Mouse (Mus musculus) limb, embryonic 13.5 days (tissue): ENCODE measurements at regions not wholly inside any gene's neighbourhood (a gene's known extent, or its start where the extent isn't known, plus 50 kb on each side); places are given as distances from the start of the nearest gene placed in this dataset.

Source experiments
- ATAC-seq: fragments of 200-750 bp; cut with Nextera tagmentation; 2 replicates; pipeline ENCODE4 v1.8.0; 2017; ENCODE audit warnings: low read depth, moderate number of reproducible peaks, moderate TSS enrichment; ENCODE audit not compliant: low FRiP score
- H3K27ac ChIP-seq: fragments of 300-500 bp; sonication (generic); 2 replicates; pipeline ENCODE4 v1.5.1; 2015; ENCODE audit warnings: inconsistent platforms, mild to moderate bottlenecking, moderate library complexity
- H3K27me3 ChIP-seq: fragments of 300-500 bp; sonication (generic); 2 replicates; pipeline ENCODE4 v1.6.1; 2015; ENCODE audit warnings: mild to moderate bottlenecking, inconsistent platforms
- H3K36me3 ChIP-seq: fragments of 300-500 bp; sonication (generic); 2 replicates; pipeline ENCODE4 v1.6.1; 2015; ENCODE audit warnings: inconsistent platforms, mild to moderate bottlenecking, moderate library complexity
- H3K4me1 ChIP-seq: fragments of 300-500 bp; sonication (generic); 2 replicates; pipeline ENCODE4 v1.6.1; 2015; ENCODE audit warnings: inconsistent platforms
- H3K4me2 ChIP-seq: fragments of 300-500 bp; sonication (generic); replicated peaks from 2 replicates; pipeline ENCODE4 v1.6.1; 2015; ENCODE audit warnings: inconsistent platforms, mild to moderate bottlenecking, moderate library complexity
- H3K4me3 ChIP-seq: fragments of 300-500 bp; sonication (generic); 2 replicates; pipeline ENCODE4 v1.5.1; 2015; ENCODE audit warnings: moderate library complexity, mild to moderate bottlenecking, inconsistent platforms
- H3K9ac ChIP-seq: fragments of 300-500 bp; sonication (generic); 2 replicates; pipeline ENCODE4 v1.6.1; 2015; ENCODE audit warnings: mild to moderate bottlenecking, inconsistent platforms
- H3K9me3 ChIP-seq: fragments of 300-500 bp; sonication (generic); 2 replicates; pipeline ENCODE4 v1.6.1; 2016; ENCODE audit warnings: inconsistent platforms
- WGBS: fragments of 180-500 bp; shearing (Covaris S2); methylation state at CpG from one replicate; pipeline ENCODE4 v1.1.7; 2015; 5-methylcytosine and 5-hydroxymethylcytosine counted together

GRCm38 (mm10) chr7:111319917-111320316, 237.1 kb upstream of the Eif4g2 start:
- no peaks in the 10 kb centered on the region for H3K36me3 ChIP-seq
- H3K9me3 ChIP-seq: no peaks in the 10 kb centered on the region
- H3K27me3 ChIP-seq: no peaks in the 10 kb centered on the region
- no peak for ATAC-seq
- 61% methylated on average over 1 of the region's 1 CpGs for WGBS
- no peak overlapping the region for H3K4me3 ChIP-seq
- no peaks in the 10 kb centered on the region; the same call in 1 of the 2 replicates for H3K4me1 ChIP-seq
- no peak overlapping the region for H3K9ac ChIP-seq
- H3K4me2 ChIP-seq: no peak overlapping the region
- no peak overlapping the region for H3K27ac ChIP-seq

GRCm38 (mm10) chr7:111316479-111316990, 233.7 kb upstream of the Eif4g2 start:
- Histone ChIP-seq H3K9me3 (peaks cover 5% of the 10 kb centered on the region), H3K4me2 (no peak overlapping the region), H3K4me1 (no peaks in the 10 kb centered on the region; the same call in 1 of the 2 replicates), H3K27ac (no peak overlapping the region), H3K27me3 (no peaks in the 10 kb centered on the region), H3K9ac (no peak overlapping the region), H3K36me3 (no peaks in the 10 kb centered on the region), H3K4me3 (no peak overlapping the region)
- 70% methylated on average over 2 of the region's 2 CpGs for WGBS
- no peak for ATAC-seq

DNA sequence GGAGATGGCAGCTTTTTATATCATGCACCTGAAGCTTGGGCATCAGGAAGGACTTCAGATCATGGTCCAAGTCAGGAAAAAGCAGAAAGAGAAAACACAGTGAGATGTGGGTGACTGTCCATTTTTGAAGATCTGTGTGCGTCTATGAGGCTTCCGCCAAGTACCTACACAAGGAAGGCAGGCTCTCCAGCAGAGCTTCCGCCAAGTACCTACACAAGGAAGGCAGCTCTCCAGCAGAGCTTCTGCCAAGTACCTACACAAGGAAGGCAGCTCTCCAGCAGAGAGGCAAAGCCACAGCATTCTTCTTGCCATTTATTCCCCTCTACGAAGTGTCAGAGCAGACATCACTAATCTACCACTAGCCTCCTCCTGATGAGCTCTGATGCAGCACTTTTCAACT, 231.1 kb upstream of the Eif4g2 start:
- H3K4me1 ChIP-seq: no peaks in the 10 kb centered on the region
- H3K27ac ChIP-seq: no peak overlapping the region
- no peak overlapping the region for H3K4me2 ChIP-seq
- H3K9me3 ChIP-seq: peaks cover 12% of the 10 kb centered on the region
- no peaks in the 10 kb centered on the region for H3K36me3 ChIP-seq
- no peak overlapping the region for H3K9ac ChIP-seq
- H3K4me3 ChIP-seq: no peak overlapping the region
- ATAC-seq: no peak
- no peaks in the 10 kb centered on the region for H3K27me3 ChIP-seq
- WGBS: 90% methylated on average over 4 of the region's 4 CpGs

DNA sequence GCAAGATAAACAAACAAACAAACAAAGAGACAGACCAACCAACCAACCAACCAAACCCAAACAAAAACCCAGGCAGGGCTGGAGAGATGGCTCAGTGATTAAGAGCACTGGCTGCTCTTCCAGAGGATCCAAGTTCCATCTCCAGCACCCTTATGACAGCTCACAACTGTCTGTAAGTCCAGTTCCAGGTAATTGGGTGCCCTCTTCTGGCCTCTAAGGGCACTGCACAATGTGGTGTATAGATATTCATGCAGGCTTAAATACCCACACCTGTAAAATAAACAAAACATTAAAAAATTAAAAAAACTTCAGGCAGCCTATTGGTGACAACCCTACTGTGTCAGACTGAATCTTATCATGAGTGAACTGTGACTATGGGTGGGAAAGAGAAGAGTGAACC, 222.4 kb upstream of the Eif4g2 start:
- no peak overlapping the region for H3K9ac ChIP-seq
- no peak for ATAC-seq
- H3K36me3 ChIP-seq: no peaks in the 10 kb centered on the region
- H3K4me2 ChIP-seq: no peak overlapping the region
- no peak overlapping the region for H3K27ac ChIP-seq
- no peaks in the 10 kb centered on the region for H3K9me3 ChIP-seq
- H3K4me1 ChIP-seq: no peaks in the 10 kb centered on the region
- no peaks in the 10 kb centered on the region for H3K27me3 ChIP-seq
- H3K4me3 ChIP-seq: no peak overlapping the region

DNA sequence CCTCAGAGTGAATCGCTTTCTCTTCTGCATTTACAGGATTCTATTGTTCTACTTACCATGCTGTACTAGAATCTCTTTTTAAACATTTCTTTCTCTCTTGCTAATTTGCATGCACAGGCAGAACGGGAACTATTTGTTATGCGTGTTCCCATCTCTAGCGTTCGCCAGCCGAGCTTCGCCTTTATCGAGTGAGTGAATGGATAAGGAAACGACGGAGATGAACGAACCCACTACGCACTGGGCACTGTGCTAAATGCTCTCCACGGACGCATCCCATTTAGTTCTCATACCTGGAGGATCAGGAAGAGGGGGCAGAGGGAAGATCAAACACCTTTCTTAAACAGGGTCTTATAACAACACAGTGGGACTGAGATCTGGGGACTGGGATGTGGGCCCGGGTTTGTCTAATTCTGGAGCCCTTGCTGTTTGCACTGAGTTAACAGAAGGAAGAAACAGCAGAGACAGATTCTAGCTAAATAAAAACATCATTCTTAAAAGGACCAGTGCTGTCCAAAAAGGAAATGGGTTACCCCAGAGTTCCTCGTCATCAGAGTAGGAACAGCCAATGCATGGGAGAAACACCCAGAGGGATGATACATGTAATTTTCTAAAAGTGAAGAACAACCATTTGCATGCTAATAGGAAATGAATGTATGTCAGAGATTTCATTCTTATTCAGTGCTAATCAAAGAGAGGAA, 219.1 kb upstream of the Eif4g2 start:
- 87% methylated on average over 16 of the region's 16 CpGs for WGBS

GRCm38 (mm10) chr7:111297174-111297902, 214.5 kb upstream of the Eif4g2 start:
- Histone ChIP-seq H3K4me3 (no peak overlapping the region), H3K9me3 (no peaks in the 10 kb centered on the region), H3K27me3 (no peaks in the 10 kb centered on the region), H3K4me2 (no peak overlapping the region), H3K27ac (no peak overlapping the region), H3K36me3 (no peaks in the 10 kb centered on the region), H3K4me1 (no peaks in the 10 kb centered on the region), H3K9ac (no peak overlapping the region)
- no peak for ATAC-seq
- WGBS: 82% methylated on average over 9 of the region's 9 CpGs

More for the DNA sequence above, 219.1 kb upstream of the Eif4g2 start:
- no peak for ATAC-seq
- Histone ChIP-seq H3K9ac (no peak overlapping the region), H3K36me3 (no peaks in the 10 kb centered on the region), H3K4me2 (no peak overlapping the region), H3K27me3 (no peaks in the 10 kb centered on the region), H3K4me3 (no peak overlapping the region), H3K4me1 (no peaks in the 10 kb centered on the region), H3K9me3 (no peaks in the 10 kb centered on the region), H3K27ac (no peak overlapping the region)

DNA sequence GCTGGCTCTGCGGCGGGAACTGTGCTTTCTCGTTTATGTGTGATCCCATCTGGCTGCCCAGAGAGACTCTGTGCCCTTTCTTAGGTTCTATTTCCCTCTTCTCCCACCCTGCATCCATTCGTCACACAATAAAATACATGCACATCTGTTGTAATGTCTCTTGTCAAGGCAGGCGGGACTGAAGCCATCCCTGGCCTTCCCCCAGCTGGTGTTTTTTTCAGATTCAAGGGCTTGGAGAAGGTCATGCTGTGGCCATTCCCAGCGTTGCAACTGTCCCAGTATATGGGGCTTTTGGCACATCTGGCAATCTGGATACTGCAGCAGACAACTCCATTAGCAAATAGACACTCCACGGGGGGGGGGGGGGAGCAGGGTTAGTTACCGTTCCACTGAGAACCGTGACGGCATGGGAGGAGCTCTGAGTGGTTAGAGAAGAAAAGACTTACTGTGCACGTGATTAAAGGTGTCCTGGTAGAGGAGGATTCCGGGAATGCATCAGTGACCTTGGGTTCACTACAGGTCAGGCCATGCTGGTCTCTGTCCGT, 200.7 kb upstream of the Eif4g2 start:
- Histone ChIP-seq H3K4me1 (0 out of 2 replicates have a peak, but pooled peaks cover 6% of the 10 kb centered on the region), H3K36me3 (no peaks in the 10 kb centered on the region), H3K4me3 (no peak overlapping the region), H3K4me2 (no peak overlapping the region), H3K9me3 (no peaks in the 10 kb centered on the region), H3K27me3 (peaks cover 4% of the 10 kb centered on the region; the same call in 1 of the 2 replicates), H3K27ac (no peak overlapping the region), H3K9ac (no peak overlapping the region)
- 47% methylated on average over 13 of the region's 13 CpGs for WGBS
- ATAC-seq: peak; percentile 15; the same call in 1 of the 2 replicates

GRCm38 (mm10) chr7:111282314-111282713, 199.5 kb upstream of the Eif4g2 start:
- WGBS: 32% methylated on average over 8 of the region's 8 CpGs
- no peaks in the 10 kb centered on the region for H3K9me3 ChIP-seq
- no peaks in the 10 kb centered on the region for H3K36me3 ChIP-seq
- no peak overlapping the region for H3K4me3 ChIP-seq
- ATAC-seq: no peak
- 0 out of 2 replicates have a peak, but pooled peaks cover 6% of the 10 kb centered on the region for H3K4me1 ChIP-seq
- peaks cover 4% of the 10 kb centered on the region; the same call in 1 of the 2 replicates for H3K27me3 ChIP-seq
- H3K4me2 ChIP-seq: no peak overlapping the region
- no peak overlapping the region for H3K27ac ChIP-seq
- H3K9ac ChIP-seq: no peak overlapping the region

DNA sequence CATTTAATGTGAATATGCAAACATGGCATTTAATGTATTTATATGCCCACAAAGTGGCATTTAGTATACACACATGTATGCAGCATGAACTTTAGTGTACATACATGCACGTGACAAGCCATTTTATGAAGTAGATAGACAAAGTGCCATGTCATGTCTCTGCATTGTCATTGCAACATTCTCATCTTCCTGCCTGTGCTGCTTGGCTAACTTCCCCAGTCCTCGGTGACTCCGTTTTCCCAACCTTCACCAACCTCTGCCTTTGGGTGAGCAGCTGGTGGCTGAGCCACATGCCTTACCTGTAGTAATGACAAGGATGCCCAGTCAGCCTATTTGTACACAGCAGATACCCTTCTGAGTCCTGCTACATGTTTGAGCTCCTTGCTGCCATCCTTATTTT, 194.9 kb upstream of the Eif4g2 start:
- H3K27me3 ChIP-seq: peaks cover 4% of the 10 kb centered on the region; the same call in 1 of the 2 replicates
- no peak overlapping the region for H3K4me2 ChIP-seq
- H3K4me3 ChIP-seq: no peak overlapping the region
- no peak for ATAC-seq
- H3K9ac ChIP-seq: no peak overlapping the region
- WGBS: 82% methylated on average over 3 of the region's 3 CpGs
- 0 out of 2 replicates have a peak, but pooled peaks cover 6% of the 10 kb centered on the region for H3K4me1 ChIP-seq
- no peak overlapping the region for H3K27ac ChIP-seq
- H3K9me3 ChIP-seq: no peaks in the 10 kb centered on the region
- H3K36me3 ChIP-seq: no peaks in the 10 kb centered on the region

DNA sequence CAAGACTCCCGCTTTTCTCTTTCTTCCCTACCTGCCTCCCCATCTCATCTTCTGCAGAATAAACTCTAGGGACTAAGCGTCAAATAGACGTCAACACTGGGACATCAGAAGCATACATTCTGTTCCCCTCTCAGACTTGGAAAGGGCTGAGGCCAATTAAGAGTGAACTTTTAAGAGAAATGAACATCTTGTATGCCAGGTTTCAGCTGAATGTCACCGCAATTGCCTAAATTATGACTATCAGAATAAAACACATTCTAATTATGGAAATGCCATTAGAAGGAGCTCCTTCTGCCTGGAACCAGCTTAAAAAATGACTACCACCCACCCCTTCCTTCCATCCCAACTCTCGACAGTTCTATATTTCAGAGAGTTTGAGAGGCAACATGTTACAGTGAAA, 191.0 kb upstream of the Eif4g2 start:
- Histone ChIP-seq H3K9ac (no peak overlapping the region), H3K36me3 (no peaks in the 10 kb centered on the region), H3K4me1 (no peaks in the 10 kb centered on the region), H3K4me2 (no peak overlapping the region), H3K27me3 (no peaks in the 10 kb centered on the region), H3K4me3 (no peak overlapping the region), H3K27ac (no peak overlapping the region), H3K9me3 (no peaks in the 10 kb centered on the region)
- 95% methylated on average over 5 of the region's 5 CpGs for WGBS
- no peak for ATAC-seq

DNA sequence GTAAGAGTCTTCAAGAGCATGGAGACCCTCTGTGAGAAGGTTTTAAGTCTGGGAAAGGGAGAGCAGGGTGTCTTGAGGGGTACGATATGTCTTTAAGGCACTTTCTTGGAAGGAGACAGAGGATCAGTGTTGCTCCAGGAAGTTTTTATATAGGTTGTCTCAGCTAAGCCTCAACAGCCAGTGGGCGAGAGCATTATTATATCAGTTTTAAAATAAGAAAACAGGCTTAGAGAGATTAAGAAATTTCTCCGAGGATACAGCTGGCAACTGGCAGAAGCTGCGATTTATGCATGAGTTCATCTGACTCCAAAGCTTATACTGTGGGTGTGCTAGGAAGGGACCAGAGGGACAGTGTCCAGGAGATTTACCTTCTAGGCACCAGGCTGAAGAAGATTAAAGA, 188.0 kb upstream of the Eif4g2 start:
- Histone ChIP-seq H3K9ac (no peak overlapping the region), H3K9me3 (no peaks in the 10 kb centered on the region), H3K27me3 (no peaks in the 10 kb centered on the region), H3K4me3 (no peak overlapping the region), H3K36me3 (no peaks in the 10 kb centered on the region), H3K4me2 (no peak overlapping the region), H3K27ac (no peak overlapping the region), H3K4me1 (no peaks in the 10 kb centered on the region)
- WGBS: 84% methylated on average over 4 of the region's 4 CpGs
- no peak for ATAC-seq

- 93% methylated on average over 2 of the region's 2 CpGs for WGBS
- no peak overlapping the region for H3K4me2 ChIP-seq
- H3K4me3 ChIP-seq: no peak overlapping the region
- no peak overlapping the region for H3K9ac ChIP-seq
- no peaks in the 10 kb centered on the region for H3K9me3 ChIP-seq
- no peaks in the 10 kb centered on the region for H3K36me3 ChIP-seq
- no peaks in the 10 kb centered on the region for H3K27me3 ChIP-seq
- ATAC-seq: no peak
- no peak overlapping the region for H3K27ac ChIP-seq
- no peaks in the 10 kb centered on the region for H3K4me1 ChIP-seq
Observed at GRCm38 (mm10) chr7:111268197-111268596, 185.4 kb upstream of the Eif4g2 start.
